Mouse (Mus musculus) lung, postnatal 0 days (tissue): ENCODE results near the gene Dazap2.

Experiments
- CTCF ChIP-seq: IDR thresholded peaks from 2 replicates; pipeline ENCODE4 v1.5.1; 2016; ENCODE audit warnings: antibody characterized with exemption, mild to moderate bottlenecking
- EP300 ChIP-seq: IDR thresholded peaks from 2 replicates; pipeline ENCODE4 v1.6.1; 2016; ENCODE audit warnings: antibody characterized with exemption, mild to moderate bottlenecking, control low read depth

- TF ChIP-seq CTCF: no peak
- no peak for TF ChIP-seq EP300
Measured at GRCm38 (mm10) chr15:100616221-100616620, 1.1 kb downstream of the Dazap2 start.
